Mouse (Mus musculus): ENCODE measurements at regions not wholly inside any gene's neighbourhood (a gene's known extent, or its start where the extent isn't known, plus 50 kb on each side); places are given as distances from the start of the nearest gene placed in this dataset.
"Not testable (repeated sequence)": the region's sequence is repeated elsewhere in the genome, so short reads cannot be mapped to it uniquely, and the experiment has no call there.

- ATAC-seq (ENCODE audit: extremely low read depth, insufficient number of reproducible peaks, low FRiP score, poor library complexity, severe bottlenecking): no peak
Measured at GRCm38 (mm10) chr9:41439979-41440378, 278.5 kb upstream of the Ubash3b start.

GRCm38 (mm10) chr9:41438141-41438540 is 276.6 kb upstream of the Ubash3b start:
- no peak for ATAC-seq (ENCODE audit: extremely low read depth, insufficient number of reproducible peaks, low FRiP score, poor library complexity, severe bottlenecking)

- no peak for ATAC-seq (ENCODE audit: extremely low read depth, insufficient number of reproducible peaks, low FRiP score, poor library complexity, severe bottlenecking)
Measured at GRCm38 (mm10) chr9:41430391-41431343, 269.2 kb upstream of the Ubash3b start.

GRCm38 (mm10) chr9:41429711-41430390 is 268.4 kb upstream of the Ubash3b start:
- ATAC-seq (ENCODE audit: extremely low read depth, insufficient number of reproducible peaks, low FRiP score, poor library complexity, severe bottlenecking): no peak

GRCm38 (mm10) chr9:41429236-41429635 is 267.7 kb upstream of the Ubash3b start:
- ATAC-seq (ENCODE audit: extremely low read depth, insufficient number of reproducible peaks, low FRiP score, poor library complexity, severe bottlenecking): no peak

GRCm38 (mm10) chr9:41426698-41427097 is 265.2 kb upstream of the Ubash3b start:
- ATAC-seq (ENCODE audit: extremely low read depth, insufficient number of reproducible peaks, low FRiP score, poor library complexity, severe bottlenecking): no peak

GRCm38 (mm10) chr9:41425225-41425624 is 263.7 kb upstream of the Ubash3b start:
- ATAC-seq (ENCODE audit: extremely low read depth, insufficient number of reproducible peaks, low FRiP score, poor library complexity, severe bottlenecking): no peak

GRCm38 (mm10) chr9:41413791-41414190 is 252.3 kb upstream of the Ubash3b start:
- ATAC-seq (ENCODE audit: extremely low read depth, insufficient number of reproducible peaks, low FRiP score, poor library complexity, severe bottlenecking): no peak

GRCm38 (mm10) chr9:41413091-41413490 is 251.6 kb upstream of the Ubash3b start:
- not testable (repeated sequence) for ATAC-seq (ENCODE audit: extremely low read depth, insufficient number of reproducible peaks, low FRiP score, poor library complexity, severe bottlenecking)

- no peak for ATAC-seq (ENCODE audit: extremely low read depth, insufficient number of reproducible peaks, low FRiP score, poor library complexity, severe bottlenecking)
Measured at GRCm38 (mm10) chr9:41412174-41412757, 250.8 kb upstream of the Ubash3b start.

- ATAC-seq (ENCODE audit: extremely low read depth, insufficient number of reproducible peaks, low FRiP score, poor library complexity, severe bottlenecking): no peak
Measured at GRCm38 (mm10) chr9:41408301-41408700, 246.8 kb upstream of the Ubash3b start.

- ATAC-seq (ENCODE audit: extremely low read depth, insufficient number of reproducible peaks, low FRiP score, poor library complexity, severe bottlenecking): no peak
Measured at GRCm38 (mm10) chr9:41407078-41407477, 245.6 kb upstream of the Ubash3b start.

- ATAC-seq (ENCODE audit: extremely low read depth, insufficient number of reproducible peaks, low FRiP score, poor library complexity, severe bottlenecking): no peak
Measured at GRCm38 (mm10) chr9:41402942-41403341, 241.4 kb upstream of the Ubash3b start.

GRCm38 (mm10) chr9:41400950-41401349 is 239.5 kb upstream of the Ubash3b start:
- no peak for ATAC-seq (ENCODE audit: extremely low read depth, insufficient number of reproducible peaks, low FRiP score, poor library complexity, severe bottlenecking)

- ATAC-seq (ENCODE audit: extremely low read depth, insufficient number of reproducible peaks, low FRiP score, poor library complexity, severe bottlenecking): no peak
Measured at GRCm38 (mm10) chr9:41395471-41395870, 234.0 kb upstream of the Ubash3b start.

- ATAC-seq (ENCODE audit: extremely low read depth, insufficient number of reproducible peaks, low FRiP score, poor library complexity, severe bottlenecking): no peak
Measured at GRCm38 (mm10) chr9:41391591-41392320, 230.3 kb upstream of the Ubash3b start.

GRCm38 (mm10) chr9:41379283-41379682 is 217.8 kb upstream of the Ubash3b start:
- ATAC-seq (ENCODE audit: extremely low read depth, insufficient number of reproducible peaks, low FRiP score, poor library complexity, severe bottlenecking): no peak

GRCm38 (mm10) chr9:41378627-41379231 is 217.2 kb upstream of the Ubash3b start:
- no peak for ATAC-seq (ENCODE audit: extremely low read depth, insufficient number of reproducible peaks, low FRiP score, poor library complexity, severe bottlenecking)

All from neutrophil, adult 5-6 weeks (primary cell).